8 mouse cellular contexts compared by ENCODE assay signal in genomic region chr13:37824956-37825645, GRCm38 (mm10). TPM values are rescaled to one million over a fixed set of nuclear protein-coding genes. Genes with fewer than 3 reads are reported as not detected.
A peak's percentile ranks its signal among the peaks of the same experiment; 100 is the strongest.
DNase-seq lines count a peak whose midpoint lies in the region; ATAC-seq and TF ChIP-seq lines count a peak whose summit lies in the region.

No protein-coding gene starts in this region.

- no peak for TF ChIP-seq CTCF in cortical plate, adult 2 months (IDR thresholded peaks at IDR 0.05; ENCODE audit: extremely low read depth, insufficient read depth, low read length)

- H3K9ac ChIP-seq in limb, embryonic 15.5 days: peak overlapping the region; percentile 78
- peak overlapping the region; percentile 55 for H3K9ac ChIP-seq in neural tube, embryonic 15.5 days (replicated peaks)

- DNase-seq in cerebellum, adult 9-11 months: no peak
- DNase-seq in B cell, adult 2 months: peak; percentile 48
- DNase-seq in hindbrain, embryonic 10.5 days (ENCODE audit: low spot score): no peak
- no peak for DNase-seq in urinary bladder, adult 2 months (ENCODE audit: low spot score)

- no peak overlapping the region for H3K27ac ChIP-seq in cortical plate, adult 2 months (ENCODE audit: insufficient read depth, low read length)
- peak overlapping the region; percentile 94 for H3K27ac ChIP-seq in hindbrain, embryonic 10.5 days
- peak overlapping the region; percentile 95 for H3K27ac ChIP-seq in limb, embryonic 15.5 days
- no peak overlapping the region for H3K27ac ChIP-seq in neural tube, embryonic 15.5 days (replicated peaks)

- under 1% methylated on average over 27 of the region's 27 CpGs for WGBS in hindbrain, embryonic 10.5 days
- WGBS in limb, embryonic 15.5 days: 5% methylated on average over 27 of the region's 27 CpGs
- WGBS in neural tube, embryonic 15.5 days: 2% methylated on average over 27 of the region's 27 CpGs

- TF ChIP-seq POLR2A in cortical plate, adult 2 months (IDR thresholded peaks at IDR 0.05; ENCODE audit: extremely low read depth, insufficient read depth, low read length): no peak

- peak overlapping the region; percentile 91 for H3K4me3 ChIP-seq in cortical plate, adult 2 months (ENCODE audit: insufficient read depth, low read length)
- peak overlapping the region; percentile 91 for H3K4me3 ChIP-seq in hindbrain, embryonic 10.5 days
- H3K4me3 ChIP-seq in limb, embryonic 15.5 days: peak overlapping the region; percentile 85
- H3K4me3 ChIP-seq in neural tube, embryonic 15.5 days (replicated peaks): peak overlapping the region; percentile 54

- ATAC-seq in cerebellum, adult (ENCODE audit: insufficient number of reproducible peaks, low FRiP score, low TSS enrichment): peak; percentile 13; the same call in 1 of the 2 replicates
- ATAC-seq in limb, embryonic 15.5 days (ENCODE audit: insufficient number of reproducible peaks, low FRiP score, low TSS enrichment, low read depth): no peak
- ATAC-seq in neural tube, embryonic 15.5 days (ENCODE audit: low FRiP score): no peak

- no peaks in the 10 kb centered on the region for H3K9me3 ChIP-seq in hindbrain, embryonic 10.5 days
- H3K9me3 ChIP-seq in limb, embryonic 15.5 days: no peaks in the 10 kb centered on the region
- no peaks in the 10 kb centered on the region for H3K9me3 ChIP-seq in neural tube, embryonic 15.5 days (replicated peaks)

- H3K4me1 ChIP-seq in cortical plate, adult 2 months (ENCODE audit: control insufficient read depth, insufficient read depth, low read length): no peaks in the 10 kb centered on the region
- peaks cover 49% of the 10 kb centered on the region for H3K4me1 ChIP-seq in hindbrain, embryonic 10.5 days (replicated peaks)
- H3K4me1 ChIP-seq in limb, embryonic 15.5 days: peaks cover 26% of the 10 kb centered on the region
- H3K4me1 ChIP-seq in neural tube, embryonic 15.5 days: peaks cover 36% of the 10 kb centered on the region

- no peaks in the 10 kb centered on the region for H3K36me3 ChIP-seq in hindbrain, embryonic 10.5 days
- no peaks in the 10 kb centered on the region for H3K36me3 ChIP-seq in limb, embryonic 15.5 days
- H3K36me3 ChIP-seq in neural tube, embryonic 15.5 days: no peaks in the 10 kb centered on the region

- peaks cover 33% of the 10 kb centered on the region for H3K27me3 ChIP-seq in hindbrain, embryonic 10.5 days (ENCODE audit: insufficient read depth, poor library complexity, severe bottlenecking)
- H3K27me3 ChIP-seq in limb, embryonic 15.5 days: no peaks in the 10 kb centered on the region
- H3K27me3 ChIP-seq in neural tube, embryonic 15.5 days (replicated peaks): peaks cover 36% of the 10 kb centered on the region

- H3K4me2 ChIP-seq in limb, embryonic 15.5 days: peak overlapping the region; percentile 97
- H3K4me2 ChIP-seq in neural tube, embryonic 15.5 days: peak overlapping the region; percentile 99

RNA-seq across cellular contexts. Expression of gene Rreb1, which starts 46.9 kb away (rescaled TPM):
- polyA plus RNA-seq in cortical plate, adult 2 months (2012; rRNA removed): 32.0 and 32.9 TPM in 2 replicates
- 6.5 and 7.7 TPM in 2 replicates for polyA plus RNA-seq in hindbrain, embryonic 10.5 days (2016; fragmentation: Nextera tagmentation; extraction: Ambion mirVana)
- 13.5 and 15.2 TPM in 2 replicates for polyA plus RNA-seq in limb, embryonic 15.5 days (2015; fragmentation: Nextera tagmentation; extraction: Ambion mirVana)
- 3.0 and 3.8 TPM in 2 replicates for polyA plus RNA-seq in neural tube, embryonic 15.5 days (2015; fragmentation: Nextera tagmentation; extraction: Ambion mirVana)
- 11.9 and 19.0 TPM in 2 replicates for polyA plus RNA-seq in urinary bladder, adult 2 months (2012; rRNA removed)

Comparison
In these comparisons a context has a peak if more than half of its experiments do, and no peak if none do; other contexts are left out.
1. DNase-seq: peak in B cell, adult 2 months (2 of 2); none in cerebellum, adult 9-11 months (single experiment), hindbrain, embryonic 10.5 days (single experiment) and urinary bladder, adult 2 months (single experiment).
2. H3K27ac ChIP-seq: peak in hindbrain, embryonic 10.5 days (single experiment) and limb, embryonic 15.5 days (single experiment); none in cortical plate, adult 2 months (single experiment) and neural tube, embryonic 15.5 days (single experiment).
3. Peak in every context shown above with its lines, with median percentiles within 50 percentile points of each other: H3K4me3 ChIP-seq.